Mouse (Mus musculus): ENCODE measurements at regions not wholly inside any gene's neighbourhood (a gene's known extent, or its start where the extent isn't known, plus 50 kb on each side); places are given as distances from the start of the nearest gene placed in this dataset.

DNA sequence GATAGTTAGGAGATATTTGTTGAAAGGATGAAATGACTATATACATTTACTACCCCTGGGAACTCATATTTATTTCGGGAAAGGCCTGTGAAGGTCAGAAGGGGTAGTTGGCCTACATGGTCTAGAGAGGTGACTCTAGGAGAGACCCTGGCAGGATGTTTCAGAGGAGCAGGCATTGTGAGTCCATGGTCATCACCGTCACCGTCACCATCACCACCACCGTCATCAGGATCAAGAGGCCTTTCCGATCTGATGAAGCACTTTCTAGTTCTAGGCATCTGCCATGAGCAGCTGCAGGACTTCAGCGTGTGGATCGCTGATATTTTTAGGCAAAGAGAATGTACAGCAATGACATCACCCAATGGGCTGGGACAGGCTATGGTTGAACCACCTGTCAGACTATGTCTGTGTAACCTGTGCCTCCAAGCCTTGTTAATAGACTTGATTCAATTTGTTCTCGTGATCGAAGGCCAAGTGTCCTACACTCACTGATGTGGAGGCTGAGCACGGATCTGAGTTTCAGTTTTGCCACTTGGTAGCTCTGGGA, 50.4 kb upstream of the Neo1 start:
- H3K4me3 ChIP-seq (ENCODE audit: low read depth, low read length): no peak overlapping the region
- TF ChIP-seq POLR2A (IDR thresholded peaks at IDR 0.05; ENCODE audit: low read depth, low read length) (no peak), CTCF (IDR thresholded peaks at IDR 0.05; ENCODE audit: extremely low read depth, insufficient read length, insufficient replicate concordance, low read depth, low read length) (no peak)
- no peaks in the 10 kb centered on the region for H3K4me1 ChIP-seq (ENCODE audit: control insufficient read depth, insufficient read depth, insufficient read length, low read length)
- no peak overlapping the region for H3K27ac ChIP-seq (ENCODE audit: insufficient read depth, low read depth, low read length)
- 86% methylated on average over 10 of the region's 10 CpGs for WGBS
- H3K27me3 ChIP-seq (ENCODE audit: control insufficient read depth, insufficient read depth, low read length): no peaks in the 10 kb centered on the region
- H3K36me3 ChIP-seq (ENCODE audit: control insufficient read depth, insufficient read depth, low read length): no peaks in the 10 kb centered on the region

Measured in small intestine, adult 2 months (tissue).